Mouse (Mus musculus): Measurements from ENCODE around the gene Hoxa6. TPM values are rescaled to one million over a fixed set of nuclear protein-coding genes. Genes with fewer than 3 reads are reported as not detected.

The Hoxa6 gene
- polyA plus RNA-seq, 1 experiment from 2014 or later: not detected

DNA sequence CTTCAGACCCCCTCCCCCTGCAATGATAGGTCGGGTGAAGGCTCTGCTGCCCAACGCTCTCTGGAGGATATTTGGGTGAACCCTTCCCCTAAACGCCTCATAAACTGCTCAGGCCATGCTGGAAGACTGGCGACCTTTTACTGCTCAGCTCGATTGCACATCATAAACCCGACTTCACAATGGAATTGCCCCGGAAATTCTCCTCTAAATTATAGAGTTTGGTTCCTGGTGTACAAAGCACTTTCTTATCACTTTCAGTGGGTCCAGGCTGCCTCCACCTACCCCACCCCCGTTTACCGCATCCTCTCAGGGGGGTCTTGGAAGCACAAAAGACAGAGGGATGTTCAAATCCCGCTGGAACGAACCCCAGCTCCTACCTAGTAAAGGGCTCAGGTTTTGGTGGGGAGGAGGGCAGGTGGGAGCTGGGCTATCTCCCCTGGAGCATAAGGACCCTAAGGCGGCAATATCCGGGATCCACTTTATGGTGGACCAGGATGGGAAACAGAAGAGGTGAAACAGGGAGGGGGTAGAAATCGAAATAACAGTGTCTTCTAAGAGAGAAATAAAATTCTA lies 10.2 kb upstream of the Hoxa6 start:
- H3K4me1 ChIP-seq (ENCODE audit: control insufficient read depth, insufficient read depth, low read length): 0 out of 2 replicates have a peak, but pooled peaks cover 3% of the 10 kb centered on the region
- H3K27ac ChIP-seq (replicated peaks; ENCODE audit: low read depth, low read length): no peak overlapping the region
- WGBS: 5% methylated on average over 14 of the region's 14 CpGs
- ATAC-seq (ENCODE audit: low FRiP score, low TSS enrichment) (no peak), DNase-seq (no peak)
- H3K27me3 ChIP-seq (ENCODE audit: control insufficient read depth, insufficient read depth, low read length): peaks cover 98% of the 10 kb centered on the region
- no peak overlapping the region for H3K4me2 ChIP-seq (ENCODE audit: low read length)
- no peaks in the 10 kb centered on the region for H3K36me3 ChIP-seq (ENCODE audit: control insufficient read depth, insufficient read depth, low read length)
- no peak overlapping the region for H3K4me3 ChIP-seq (replicated peaks; ENCODE audit: low read depth, low read length)
- no peak overlapping the region for H3K9ac ChIP-seq (replicated peaks; ENCODE audit: low read length)
- no peaks in the 10 kb centered on the region for H3K9me3 ChIP-seq (ENCODE audit: control insufficient read depth, low read length)

GRCm38 (mm10) chr6:52217895-52218642 lies 9.5 kb upstream of the Hoxa6 start:
- H3K9ac ChIP-seq (replicated peaks; ENCODE audit: low read length): no peak overlapping the region
- 0 out of 2 replicates have a peak, but pooled peaks cover 3% of the 10 kb centered on the region for H3K4me1 ChIP-seq (ENCODE audit: control insufficient read depth, insufficient read depth, low read length)
- 4% methylated on average over 23 of the region's 23 CpGs for WGBS
- ATAC-seq (ENCODE audit: low FRiP score, low TSS enrichment) (no peak), DNase-seq (no peak)
- no peak overlapping the region for H3K27ac ChIP-seq (replicated peaks; ENCODE audit: low read depth, low read length)
- H3K9me3 ChIP-seq (ENCODE audit: control insufficient read depth, low read length): no peaks in the 10 kb centered on the region
- no peaks in the 10 kb centered on the region for H3K36me3 ChIP-seq (ENCODE audit: control insufficient read depth, insufficient read depth, low read length)
- no peak overlapping the region for H3K4me2 ChIP-seq (ENCODE audit: low read length)
- H3K27me3 ChIP-seq (ENCODE audit: control insufficient read depth, insufficient read depth, low read length): peaks cover 98% of the 10 kb centered on the region
- no peak overlapping the region for H3K4me3 ChIP-seq (replicated peaks; ENCODE audit: low read depth, low read length)

- Histone ChIP-seq H3K4me3 (replicated peaks; ENCODE audit: low read depth, low read length) (peak overlapping the region; percentile 15; the same call in 1 of the 2 replicates), H3K27ac (replicated peaks; ENCODE audit: low read depth, low read length) (no peak overlapping the region), H3K27me3 (ENCODE audit: control insufficient read depth, insufficient read depth, low read length) (peaks cover 98% of the 10 kb centered on the region), H3K9me3 (ENCODE audit: control insufficient read depth, low read length) (no peaks in the 10 kb centered on the region), H3K36me3 (ENCODE audit: control insufficient read depth, insufficient read depth, low read length) (no peaks in the 10 kb centered on the region), H3K4me2 (ENCODE audit: low read length) (peak overlapping the region; percentile 28), H3K9ac (replicated peaks; ENCODE audit: low read length) (no peak overlapping the region), H3K4me1 (ENCODE audit: control insufficient read depth, insufficient read depth, low read length) (0 out of 2 replicates have a peak, but pooled peaks cover 3% of the 10 kb centered on the region)
- under 1% methylated on average over 25 of the region's 25 CpGs for WGBS
- ATAC-seq (ENCODE audit: low FRiP score, low TSS enrichment) (no peak), DNase-seq (no peak)
Observed at GRCm38 (mm10) chr6:52217459-52217768, 8.9 kb upstream of the Hoxa6 start.

- WGBS: 2% methylated on average over 60 of the region's 60 CpGs
- 0 out of 2 replicates have a peak, but pooled peaks cover 3% of the 10 kb centered on the region for H3K4me1 ChIP-seq (ENCODE audit: control insufficient read depth, insufficient read depth, low read length)
- no peaks in the 10 kb centered on the region for H3K36me3 ChIP-seq (ENCODE audit: control insufficient read depth, insufficient read depth, low read length)
- peak overlapping the region; percentile 28 for H3K4me2 ChIP-seq (ENCODE audit: low read length)
- H3K9me3 ChIP-seq (ENCODE audit: control insufficient read depth, low read length): no peaks in the 10 kb centered on the region
- no peak for DNase-seq
- H3K4me3 ChIP-seq (replicated peaks; ENCODE audit: low read depth, low read length): peak overlapping the region; percentile 15; the same call in 1 of the 2 replicates
- H3K27ac ChIP-seq (replicated peaks; ENCODE audit: low read depth, low read length): no peak overlapping the region
- no peak overlapping the region for H3K9ac ChIP-seq (replicated peaks; ENCODE audit: low read length)
- no peak for ATAC-seq (ENCODE audit: low FRiP score, low TSS enrichment)
- H3K27me3 ChIP-seq (ENCODE audit: control insufficient read depth, insufficient read depth, low read length): peaks cover 98% of the 10 kb centered on the region
Observed at GRCm38 (mm10) chr6:52216691-52217458, 8.4 kb upstream of the Hoxa6 start.

- no peak overlapping the region for H3K9ac ChIP-seq (replicated peaks; ENCODE audit: low read length)
- no peaks in the 10 kb centered on the region for H3K9me3 ChIP-seq (ENCODE audit: control insufficient read depth, low read length)
- 2% methylated on average over 30 of the region's 30 CpGs for WGBS
- DNase-seq (no peak), ATAC-seq (ENCODE audit: low FRiP score, low TSS enrichment) (no peak)
- 0 out of 2 replicates have a peak, but pooled peaks cover 3% of the 10 kb centered on the region for H3K4me1 ChIP-seq (ENCODE audit: control insufficient read depth, insufficient read depth, low read length)
- H3K27me3 ChIP-seq (ENCODE audit: control insufficient read depth, insufficient read depth, low read length): peaks cover 99% of the 10 kb centered on the region
- no peak overlapping the region for H3K4me2 ChIP-seq (ENCODE audit: low read length)
- no peaks in the 10 kb centered on the region for H3K36me3 ChIP-seq (ENCODE audit: control insufficient read depth, insufficient read depth, low read length)
- no peak overlapping the region for H3K27ac ChIP-seq (replicated peaks; ENCODE audit: low read depth, low read length)
- no peak overlapping the region for H3K4me3 ChIP-seq (replicated peaks; ENCODE audit: low read depth, low read length)
Observed at GRCm38 (mm10) chr6:52215771-52216535, 7.4 kb upstream of the Hoxa6 start.

DNA sequence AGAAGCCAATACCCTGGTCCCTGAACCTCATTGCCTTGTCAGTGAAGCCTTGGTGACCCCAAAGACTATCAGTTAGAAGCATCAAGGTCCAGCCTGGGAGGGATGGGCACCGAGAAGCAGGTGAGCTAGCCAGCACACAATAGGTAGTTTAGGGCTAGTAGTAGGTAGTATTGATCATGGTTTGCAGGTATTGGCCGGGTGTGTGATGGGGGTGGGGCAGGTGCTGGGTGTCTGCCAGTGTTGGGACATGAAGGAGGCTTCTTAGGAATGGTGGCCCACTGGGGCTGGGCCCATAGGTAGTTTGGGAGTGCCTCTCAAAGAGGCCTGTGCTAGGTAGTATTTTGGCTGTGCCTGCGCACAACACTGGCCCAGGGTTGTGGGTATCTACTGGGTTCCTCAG lies 6.5 kb upstream of the Hoxa6 start:
- Histone ChIP-seq H3K27me3 (ENCODE audit: control insufficient read depth, insufficient read depth, low read length) (peaks cover 98% of the 10 kb centered on the region), H3K4me1 (ENCODE audit: control insufficient read depth, insufficient read depth, low read length) (0 out of 2 replicates have a peak, but pooled peaks cover 3% of the 10 kb centered on the region), H3K27ac (replicated peaks; ENCODE audit: low read depth, low read length) (no peak overlapping the region), H3K9ac (replicated peaks; ENCODE audit: low read length) (no peak overlapping the region), H3K4me2 (ENCODE audit: low read length) (no peak overlapping the region), H3K36me3 (ENCODE audit: control insufficient read depth, insufficient read depth, low read length) (no peaks in the 10 kb centered on the region), H3K4me3 (replicated peaks; ENCODE audit: low read depth, low read length) (no peak overlapping the region), H3K9me3 (ENCODE audit: control insufficient read depth, low read length) (no peaks in the 10 kb centered on the region)
- WGBS: 11% methylated on average over 3 of the region's 3 CpGs
- DNase-seq: no peak
- no peak for ATAC-seq (ENCODE audit: low FRiP score, low TSS enrichment)

DNA sequence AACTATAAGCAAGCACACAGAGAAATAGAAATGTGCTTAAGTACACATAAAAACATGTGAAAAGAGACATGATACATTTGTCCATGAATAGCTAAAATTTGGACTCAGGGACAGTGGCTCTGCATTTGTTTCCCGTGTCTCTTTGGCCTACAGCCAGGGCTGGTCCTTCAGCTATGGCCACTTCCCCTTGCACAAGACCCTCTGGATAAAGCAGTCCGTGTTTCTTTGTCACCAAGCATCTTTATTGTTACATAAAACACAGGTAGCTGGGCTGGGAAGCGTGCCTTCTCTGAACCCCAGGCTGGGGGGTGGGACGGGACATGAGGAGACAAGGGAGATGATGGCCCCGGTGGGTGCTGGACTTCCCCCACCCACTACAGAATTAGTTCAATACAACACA lies 5.7 kb upstream of the Hoxa6 start:
- 13% methylated on average over 5 of the region's 5 CpGs for WGBS
- DNase-seq: no peak
- peaks cover 98% of the 10 kb centered on the region for H3K27me3 ChIP-seq (ENCODE audit: control insufficient read depth, insufficient read depth, low read length)
- H3K4me1 ChIP-seq (ENCODE audit: control insufficient read depth, insufficient read depth, low read length): 0 out of 2 replicates have a peak, but pooled peaks cover 3% of the 10 kb centered on the region
- no peaks in the 10 kb centered on the region for H3K9me3 ChIP-seq (ENCODE audit: control insufficient read depth, low read length)
- H3K9ac ChIP-seq (replicated peaks; ENCODE audit: low read length): no peak overlapping the region
- no peak for ATAC-seq (ENCODE audit: low FRiP score, low TSS enrichment)
- no peak overlapping the region for H3K27ac ChIP-seq (replicated peaks; ENCODE audit: low read depth, low read length)
- no peak overlapping the region for H3K4me3 ChIP-seq (replicated peaks; ENCODE audit: low read depth, low read length)
- H3K36me3 ChIP-seq (ENCODE audit: control insufficient read depth, insufficient read depth, low read length): no peaks in the 10 kb centered on the region
- H3K4me2 ChIP-seq (ENCODE audit: low read length): no peak overlapping the region

All from midbrain, embryonic 14.5 days (tissue).